Mouse (Mus musculus) brain, embryonic 14.5 days (tissue): ENCODE measurements around the gene Aldh4a1. TPM values are rescaled to one million over a fixed set of nuclear protein-coding genes. Genes with fewer than 3 reads are reported as not detected.
A peak's percentile ranks its signal among the peaks of the same experiment; 100 is the strongest.

Experiments used
- DNase-seq: peaks from one replicate; pipeline ENCODE4 v3.0.0-alpha.2; 2011; ENCODE audit warnings: low read depth
- CTCF ChIP-seq: fragments of 200-500 bp; IDR thresholded peaks from 2 replicates; pipeline ENCODE4 v1.5.1; 2012; ENCODE audit warnings: inconsistent platforms, mild to moderate bottlenecking, moderate library complexity, borderline replicate concordance; ENCODE audit not compliant: insufficient read depth, insufficient read length; ENCODE audit errors: extremely low read depth
- POLR2A ChIP-seq: fragments of 200-500 bp; IDR thresholded peaks from 2 replicates; pipeline ENCODE4 v1.6.1; 2012; ENCODE audit warnings: mild to moderate bottlenecking, inconsistent platforms, borderline replicate concordance; ENCODE audit not compliant: poor library complexity, insufficient read depth, insufficient read length, severe bottlenecking; ENCODE audit errors: extremely low read depth
- polyA plus RNA-seq: library from polyadenylated mRNA; depleted of rRNA; stranded (reverse); fragments of >200 nt; gene quantifications from 2 replicates; pipeline ENCODE4 v1.2.3, GENCODE M21; 2012; rRNA removed

Aldh4a1 gene
- polyA plus RNA-seq, 1 experiment = 24.2 TPM

GRCm38 (mm10) chr4:139667632-139668031 lies 45.0 kb downstream of the Aldh4a1 start:
- DNase-seq = peak; percentile 79
- TF ChIP-seq CTCF (no peak), POLR2A (no peak)

- peak; percentile 67 for DNase-seq
- TF ChIP-seq CTCF = peak; percentile 96
- TF ChIP-seq POLR2A = no peak
Measured at GRCm38 (mm10) chr4:139669847-139670246, 47.2 kb downstream of the Aldh4a1 start.

- TF ChIP-seq CTCF (no peak), POLR2A (no peak)
- peak; percentile 81 for DNase-seq
Measured at GRCm38 (mm10) chr4:139675696-139676095, 53.0 kb downstream of the Aldh4a1 start.

- TF ChIP-seq CTCF = no peak
- no peak for TF ChIP-seq POLR2A
- DNase-seq = no peak
Measured at GRCm38 (mm10) chr4:139683728-139684638, 61.3 kb downstream of the Aldh4a1 start.

- DNase-seq = peak; percentile 67
- TF ChIP-seq POLR2A (no peak), CTCF (peak; percentile 81)
Measured at GRCm38 (mm10) chr4:139684639-139685017, 62.0 kb downstream of the Aldh4a1 start.

- TF ChIP-seq CTCF = no peak
- TF ChIP-seq POLR2A = no peak
Measured at GRCm38 (mm10) chr4:139688058-139688457, 65.4 kb downstream of the Aldh4a1 start.

GRCm38 (mm10) chr4:139689627-139690269 lies 67.1 kb downstream of the Aldh4a1 start:
- TF ChIP-seq POLR2A (no peak), CTCF (no peak)

More at GRCm38 (mm10) chr4:139688058-139688457, 65.4 kb downstream of the Aldh4a1 start:
- DNase-seq = no peak

GRCm38 (mm10) chr4:139693315-139693714 lies 70.6 kb downstream of the Aldh4a1 start:
- TF ChIP-seq POLR2A (no peak), CTCF (no peak)
- DNase-seq = no peak

More at GRCm38 (mm10) chr4:139689627-139690269, 67.1 kb downstream of the Aldh4a1 start:
- peak; percentile 64 for DNase-seq

- no peak for DNase-seq
Measured at GRCm38 (mm10) chr4:139697755-139698154, 75.1 kb downstream of the Aldh4a1 start.

GRCm38 (mm10) chr4:139698602-139699001 lies 75.9 kb downstream of the Aldh4a1 start:
- TF ChIP-seq CTCF (no peak), POLR2A (no peak)
- DNase-seq = no peak

More at GRCm38 (mm10) chr4:139697755-139698154, 75.1 kb downstream of the Aldh4a1 start:
- TF ChIP-seq POLR2A = no peak
- TF ChIP-seq CTCF = no peak

Other genes starting within 250 kb of the Aldh4a1 start
- 5.6 and 11.0 TPM in 2 replicates for gene Iffo2, start 92.3 kb upstream of the Aldh4a1 start, polyA plus RNA-seq
- not detected in 2 replicates for gene Gm21969, start 19.7 kb upstream of the Aldh4a1 start, polyA plus RNA-seq
- gene Tas1r2, start 30.7 kb downstream of the Aldh4a1 start, polyA plus RNA-seq = 0.04 TPM in 1 of 2 replicates, not detected in the other
- gene Pax7, start 210.7 kb downstream of the Aldh4a1 start, polyA plus RNA-seq = 6.8 and 12.2 TPM in 2 replicates